Mouse (Mus musculus) A20 (cell line): Measurements from ENCODE around the gene Commd6.
"Not testable (repeated sequence)": the region's sequence is repeated elsewhere in the genome, so short reads cannot be mapped to it uniquely, and the experiment has no call there.

ENCODE experiments used
- DNase-seq: peaks from one replicate; pipeline ENCODE4 v3.0.0-alpha.2; 2011; ENCODE audit warnings: low read depth, low spot score

Gene Commd6

GRCm38 (mm10) chr14:101608519-101609368, 31.7 kb downstream of the Commd6 start, which contains the start of gene Tbc1d4:
Gene Tbc1d4, minus strand, starts transcription at chr14:101609191.
- DNase-seq = peak; percentile 90

- no peak for DNase-seq
These were observed 32.6 kb downstream of the Commd6 start for GRCm38 (mm10) chr14:101607631-101608518.

- DNase-seq = peak; percentile 56
These were observed 34.6 kb downstream of the Commd6 start for GRCm38 (mm10) chr14:101605843-101606242.

- no peak for DNase-seq
These were observed 37.6 kb downstream of the Commd6 start for GRCm38 (mm10) chr14:101602851-101603250.

- DNase-seq = no peak
These were observed 43.3 kb downstream of the Commd6 start for GRCm38 (mm10) chr14:101597096-101597715.

GRCm38 (mm10) chr14:101596691-101597090, 43.8 kb downstream of the Commd6 start:
- DNase-seq = no peak

- no peak for DNase-seq
These were observed 45.0 kb downstream of the Commd6 start for GRCm38 (mm10) chr14:101595301-101596080.

GRCm38 (mm10) chr14:101594001-101594400, 46.5 kb downstream of the Commd6 start:
- no peak for DNase-seq

- no peak for DNase-seq
These were observed 47.1 kb downstream of the Commd6 start for GRCm38 (mm10) chr14:101593340-101593739.

GRCm38 (mm10) chr14:101591101-101591500, 49.4 kb downstream of the Commd6 start:
- DNase-seq = no peak

- not testable (repeated sequence) for DNase-seq
These were observed 52.1 kb downstream of the Commd6 start for GRCm38 (mm10) chr14:101588209-101588991.

GRCm38 (mm10) chr14:101587366-101588040, 53.0 kb downstream of the Commd6 start:
- not testable (repeated sequence) for DNase-seq

GRCm38 (mm10) chr14:101586096-101586495, 54.4 kb downstream of the Commd6 start:
- DNase-seq = no peak
